Mouse (Mus musculus) bone marrow, adult 2 months (tissue): ENCODE data around the gene Gzmm. TPM values are rescaled to one million over a fixed set of nuclear protein-coding genes. Genes with fewer than 3 reads are reported as not detected.

ENCODE experiments used
- H3K27ac ChIP-seq: fragments of 200-500 bp; 2 replicates; pipeline ENCODE4 v1.5.1; 2012; ENCODE audit warnings: low read depth, mild to moderate bottlenecking, control low read depth, inconsistent platforms, low read length; ENCODE audit not compliant: control insufficient read depth, poor library complexity, insufficient read depth
- H3K4me1 ChIP-seq: fragments of 200-500 bp; 2 replicates; pipeline ENCODE4 v1.6.1; 2011; ENCODE audit warnings: low read length; ENCODE audit not compliant: control insufficient read depth, insufficient read depth
- H3K4me3 ChIP-seq: fragments of 200-500 bp; replicated peaks from 2 replicates; pipeline ENCODE3; 2011; ENCODE audit warnings: mild to moderate bottlenecking, low read depth, low read length, control low read depth; ENCODE audit not compliant: control insufficient read depth
- CTCF ChIP-seq: fragments of 200-500 bp; IDR thresholded peaks from 2 replicates; pipeline ENCODE4 v1.5.1; 2011; ENCODE audit warnings: low read length, control low read depth; ENCODE audit not compliant: control insufficient read depth, insufficient read depth
- POLR2A ChIP-seq: fragments of 200-500 bp; IDR thresholded peaks from 2 replicates; pipeline ENCODE4 v1.6.1; 2011; ENCODE audit warnings: low read depth, mild to moderate bottlenecking, control low read depth, low read length, borderline replicate concordance; ENCODE audit not compliant: control insufficient read depth
- WGBS: fragments of 180-500 bp; shearing (Covaris S2); methylation state at CpG from one replicate; pipeline ENCODE4 v1.1.7; 2018; 5-methylcytosine and 5-hydroxymethylcytosine counted together
- polyA plus RNA-seq: library from polyadenylated mRNA; stranded (reverse); fragments of >200 nt; gene quantifications from 2 replicates; pipeline ENCODE4 v1.2.4, GENCODE M21; 2011; ENCODE audit warnings: low replicate concordance; ENCODE audit not compliant: missing spikeins, insufficient read depth, insufficient read length

Gene Gzmm
- polyA plus RNA-seq, 1 experiment: not detected

DNA sequence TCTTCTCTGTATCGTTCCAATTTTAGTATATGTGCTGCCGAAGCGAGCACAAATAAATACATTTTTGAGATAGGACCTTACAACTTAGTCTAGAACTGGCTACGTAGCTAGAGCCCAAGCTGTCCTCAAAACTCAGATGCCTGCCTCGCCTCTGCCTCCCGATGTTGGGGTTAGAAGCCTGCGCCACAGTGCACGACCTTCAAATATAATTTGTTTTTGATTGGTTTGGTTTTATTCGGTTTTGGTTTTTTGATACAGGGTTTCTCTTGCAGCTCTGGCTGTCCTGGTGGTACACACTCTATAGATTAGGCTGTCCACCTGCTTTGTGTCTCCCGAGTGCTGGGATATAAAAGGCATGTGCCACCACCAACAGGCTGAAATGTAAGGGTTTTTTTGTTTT lies 14.7 kb downstream of the Gzmm start:
- 71% methylated on average over 10 of the region's 10 CpGs for WGBS
- TF ChIP-seq CTCF (no peak), POLR2A (no peak)
- H3K4me3 ChIP-seq: no peak overlapping the region
- H3K4me1 ChIP-seq: peaks cover 2% of the 10 kb centered on the region; the same call in 1 of the 2 replicates
- no peak overlapping the region for H3K27ac ChIP-seq

DNA sequence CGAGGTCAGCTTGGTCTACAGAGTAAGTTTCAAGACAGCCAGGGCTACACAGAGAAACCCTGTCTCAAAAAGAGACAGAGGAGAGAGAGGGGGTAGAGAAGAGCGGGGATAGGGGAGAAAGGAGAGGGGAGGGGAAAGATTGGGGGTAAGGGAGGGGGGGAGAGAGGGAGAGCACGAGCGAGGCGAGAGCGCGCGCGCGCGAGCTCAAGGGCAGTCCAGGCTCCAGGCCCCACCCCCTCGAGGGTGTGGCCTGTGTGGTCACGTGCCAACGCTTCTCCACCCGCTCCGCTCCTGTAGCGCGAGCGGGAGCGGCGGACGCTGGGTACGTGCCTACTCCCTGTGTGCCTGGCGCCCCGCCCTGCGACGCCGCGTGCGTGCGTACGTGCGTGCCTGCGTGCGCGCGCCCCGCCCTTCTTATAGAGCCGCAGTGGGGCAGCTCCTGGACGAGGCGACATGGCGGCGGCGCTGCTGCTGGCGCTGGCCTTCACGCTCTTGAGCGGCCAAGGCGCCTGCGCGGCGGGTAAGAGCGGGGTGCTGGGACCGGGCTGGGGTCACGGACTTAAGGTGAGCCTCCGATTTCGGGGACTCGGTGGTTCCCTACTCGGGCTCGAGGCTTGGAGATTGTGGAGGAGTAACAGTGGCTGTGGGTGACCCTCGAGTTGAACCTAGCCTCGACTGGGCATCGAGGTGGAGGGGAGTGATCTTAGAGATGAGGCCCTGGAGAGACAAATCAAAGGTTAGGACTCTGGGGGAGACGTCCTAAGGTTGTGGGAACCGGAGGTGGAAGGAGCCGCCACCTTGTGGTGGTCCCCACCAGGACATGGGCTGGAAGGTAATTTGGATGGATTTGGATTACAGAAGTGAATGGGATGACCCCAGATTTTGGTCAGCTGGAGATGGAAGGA lies 15.5 kb downstream of the Gzmm start, which contains the start of gene Bsg:
Gene Bsg, plus strand, starts transcription at position 427 of the 905 bp plus-strand sequence.
- Histone ChIP-seq H3K27ac (peak within 1 kb of the TSS; percentile 69), H3K4me3 (peak within 1 kb of the TSS; percentile 91), H3K4me1 (peaks cover 2% of the 10 kb centered on the region; the same call in 1 of the 2 replicates)
- TF ChIP-seq CTCF (peak; percentile 32), POLR2A (peak; percentile 99)
- 1% methylated on average over 65 of the region's 65 CpGs for WGBS

DNA sequence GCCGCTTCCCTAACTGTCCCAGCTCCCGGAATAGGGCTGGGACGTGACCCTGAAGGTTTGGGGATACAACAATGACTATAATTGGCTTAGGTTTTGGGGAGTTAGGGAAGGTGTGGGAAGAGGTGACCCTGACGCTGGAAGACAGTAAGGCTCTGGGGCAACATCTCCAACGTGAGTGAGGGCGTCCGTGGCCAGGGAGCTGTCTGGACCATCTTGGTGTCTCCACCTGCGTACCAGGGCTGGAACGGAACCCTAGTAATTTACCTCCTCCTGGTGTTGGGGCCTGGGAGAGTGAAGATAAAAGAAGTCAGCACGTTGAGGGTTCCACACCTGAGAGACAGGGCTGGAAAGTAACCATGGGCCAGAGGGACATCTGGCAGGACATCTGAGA lies 16.1 kb downstream of the Gzmm start:
- H3K4me3 ChIP-seq: peak overlapping the region; percentile 91
- H3K27ac ChIP-seq: peak overlapping the region; percentile 69
- peaks cover 2% of the 10 kb centered on the region; the same call in 1 of the 2 replicates for H3K4me1 ChIP-seq
- WGBS: 4% methylated on average over 10 of the region's 10 CpGs
- TF ChIP-seq POLR2A: no peak
- TF ChIP-seq CTCF: no peak

DNA sequence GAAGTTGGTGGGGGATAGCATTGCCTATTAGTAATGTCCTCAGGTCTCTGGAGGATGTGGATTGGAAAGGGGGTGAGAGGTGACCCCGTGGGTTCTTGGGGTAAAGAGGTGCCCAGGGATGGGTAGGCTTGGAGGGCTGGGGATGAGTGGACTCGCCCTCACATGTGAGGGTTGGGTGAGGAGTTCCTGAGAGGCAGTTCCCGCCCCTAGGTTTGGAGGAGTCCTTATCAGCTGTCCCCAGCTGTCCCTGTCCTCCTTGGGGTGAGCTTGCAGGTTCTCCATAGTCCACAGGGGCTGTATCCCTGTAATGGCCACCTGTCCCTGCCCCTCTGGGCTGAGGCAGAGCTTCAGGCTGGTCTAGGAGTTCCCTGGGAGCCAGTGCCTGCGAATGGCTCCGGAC lies 17.1 kb downstream of the Gzmm start:
- Histone ChIP-seq H3K27ac (peak overlapping the region; percentile 69), H3K4me3 (peak overlapping the region; percentile 91), H3K4me1 (peaks cover 2% of the 10 kb centered on the region; the same call in 1 of the 2 replicates)
- no peak for TF ChIP-seq CTCF
- TF ChIP-seq POLR2A: 0 out of 2 replicates have a peak, but pooled peaks have one; percentile 47
- 39% methylated on average over 5 of the region's 5 CpGs for WGBS

DNA sequence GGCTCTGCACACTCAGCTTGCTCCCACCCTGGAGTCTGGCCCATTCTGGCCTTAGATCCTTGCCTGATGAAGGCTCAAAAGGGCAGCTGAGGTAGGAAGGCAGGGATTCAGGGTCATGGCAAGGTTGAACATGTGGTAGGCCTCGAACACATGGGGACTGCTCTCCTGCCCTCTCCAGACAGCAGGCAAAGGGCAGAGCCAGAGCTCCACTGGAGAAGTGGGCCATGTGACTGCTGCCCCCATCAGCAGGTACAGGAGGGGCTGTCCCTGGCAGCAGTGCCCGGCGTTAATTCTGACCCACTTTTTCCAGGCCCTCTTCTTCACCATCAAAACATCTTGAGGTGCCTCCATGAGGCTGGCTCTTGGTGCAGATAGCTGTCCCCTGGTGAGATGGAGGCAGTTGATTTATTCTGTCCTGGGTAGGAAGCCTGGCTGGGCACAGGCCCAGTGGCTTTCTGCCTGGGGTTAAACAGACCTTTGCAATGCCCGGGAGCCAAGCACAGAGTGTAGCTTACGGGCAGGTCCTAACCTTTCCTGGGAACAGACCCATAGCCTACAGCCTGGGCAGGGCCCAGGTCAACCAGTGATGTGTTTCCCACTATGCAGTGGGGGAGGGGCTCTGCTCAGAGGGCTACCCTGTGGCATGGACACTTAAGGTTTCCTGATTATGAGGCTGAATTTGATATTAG lies 17.7 kb downstream of the Gzmm start:
- peak overlapping the region; percentile 67 for H3K27ac ChIP-seq
- peak overlapping the region; percentile 63 for H3K4me3 ChIP-seq
- H3K4me1 ChIP-seq: peaks cover 2% of the 10 kb centered on the region; the same call in 1 of the 2 replicates
- no peak for TF ChIP-seq CTCF
- TF ChIP-seq POLR2A: no peak
- WGBS: 72% methylated on average over 5 of the region's 5 CpGs

DNA sequence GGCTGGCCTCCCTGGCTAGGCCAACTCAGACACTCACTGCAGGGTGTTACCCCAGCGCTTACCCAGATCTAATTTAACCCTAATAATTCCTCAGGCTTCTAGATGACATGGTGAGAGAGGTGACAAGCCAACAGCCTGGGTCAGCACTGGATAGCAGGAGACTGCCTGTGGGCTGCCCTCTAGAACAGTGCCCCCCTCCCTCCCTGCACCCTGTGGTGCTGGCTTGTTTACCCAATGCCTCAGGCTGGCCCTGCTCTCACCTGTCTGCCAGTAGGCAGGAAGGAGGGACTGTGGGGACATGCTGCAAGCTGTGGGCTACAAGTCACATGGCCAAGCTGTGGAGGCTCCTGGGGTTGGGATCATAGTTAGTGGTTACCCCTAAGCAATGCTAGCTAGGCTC lies 18.3 kb downstream of the Gzmm start:
- H3K27ac ChIP-seq: no peak overlapping the region; the same call in 1 of the 2 replicates
- no peak for TF ChIP-seq CTCF
- TF ChIP-seq POLR2A: no peak
- peak overlapping the region; percentile 63 for H3K4me3 ChIP-seq
- peaks cover 2% of the 10 kb centered on the region; the same call in 1 of the 2 replicates for H3K4me1 ChIP-seq
- WGBS: 97% methylated on average over 1 of the region's 1 CpGs

DNA sequence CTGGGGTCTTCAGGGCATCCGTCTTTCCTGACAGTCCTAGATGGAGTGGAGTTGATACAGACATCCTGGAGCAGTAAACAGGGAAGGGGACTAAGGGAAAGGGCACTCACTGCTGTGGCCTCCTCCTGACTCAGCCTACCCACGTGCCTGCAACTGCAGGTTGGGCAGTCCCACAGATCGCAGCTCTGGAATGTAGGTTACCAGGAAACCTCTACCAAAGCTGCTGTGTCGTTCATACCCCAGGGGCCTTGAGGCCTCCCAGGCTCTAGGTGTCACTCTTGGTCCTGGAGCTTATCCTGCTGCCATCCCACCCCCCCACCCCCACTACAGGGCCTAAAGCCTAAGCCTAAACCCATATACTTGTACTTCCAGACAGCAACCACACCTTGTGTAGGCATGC lies 18.9 kb downstream of the Gzmm start:
- peaks cover 2% of the 10 kb centered on the region; the same call in 1 of the 2 replicates for H3K4me1 ChIP-seq
- WGBS: 77% methylated on average over 4 of the region's 4 CpGs
- H3K4me3 ChIP-seq: no peak overlapping the region
- no peak overlapping the region for H3K27ac ChIP-seq
- TF ChIP-seq CTCF: no peak
- no peak for TF ChIP-seq POLR2A

DNA sequence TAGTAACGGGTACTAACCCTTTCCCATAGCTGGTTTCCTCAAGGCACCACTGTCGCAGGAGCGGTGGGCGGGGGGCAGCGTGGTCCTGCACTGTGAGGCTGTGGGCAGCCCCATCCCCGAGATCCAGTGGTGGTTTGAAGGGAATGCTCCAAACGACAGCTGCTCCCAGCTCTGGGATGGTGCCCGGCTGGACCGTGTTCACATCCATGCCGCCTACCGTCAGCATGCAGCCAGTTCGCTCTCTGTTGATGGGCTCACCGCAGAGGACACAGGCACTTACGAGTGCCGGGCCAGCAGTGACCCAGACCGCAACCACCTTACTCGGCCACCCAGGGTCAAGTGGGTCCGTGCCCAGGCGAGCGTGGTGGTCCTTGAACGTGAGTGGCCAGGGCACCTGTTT lies 19.8 kb downstream of the Gzmm start:
- no peak overlapping the region for H3K4me3 ChIP-seq
- peaks cover 2% of the 10 kb centered on the region; the same call in 1 of the 2 replicates for H3K4me1 ChIP-seq
- TF ChIP-seq POLR2A (no peak), CTCF (no peak)
- no peak overlapping the region for H3K27ac ChIP-seq
- WGBS: 94% methylated on average over 21 of the region's 21 CpGs
